Mouse (Mus musculus) spleen, postnatal 0 days (tissue): ENCODE measurements around the gene Neurl3. TPM values are rescaled to one million over a fixed set of nuclear protein-coding genes. Genes with fewer than 3 reads are reported as not detected.

Experiments used
- polyA plus RNA-seq: library from polyadenylated mRNA; unstranded; fragments of >200 nt; fragmentation: Nextera tagmentation; extraction: Ambion mirVana; gene quantifications from 2 replicates; pipeline ENCODE4 v1.2.1, GENCODE M21; 2015

The Neurl3 gene
- 8.4 and 9.5 TPM in 2 replicates for polyA plus RNA-seq

GRCm38 (mm10) chr1:36274455-36274854, at the start of gene Neurl3:
Gene Neurl3, minus strand, starts transcription at chr1:36274679.

DNA sequence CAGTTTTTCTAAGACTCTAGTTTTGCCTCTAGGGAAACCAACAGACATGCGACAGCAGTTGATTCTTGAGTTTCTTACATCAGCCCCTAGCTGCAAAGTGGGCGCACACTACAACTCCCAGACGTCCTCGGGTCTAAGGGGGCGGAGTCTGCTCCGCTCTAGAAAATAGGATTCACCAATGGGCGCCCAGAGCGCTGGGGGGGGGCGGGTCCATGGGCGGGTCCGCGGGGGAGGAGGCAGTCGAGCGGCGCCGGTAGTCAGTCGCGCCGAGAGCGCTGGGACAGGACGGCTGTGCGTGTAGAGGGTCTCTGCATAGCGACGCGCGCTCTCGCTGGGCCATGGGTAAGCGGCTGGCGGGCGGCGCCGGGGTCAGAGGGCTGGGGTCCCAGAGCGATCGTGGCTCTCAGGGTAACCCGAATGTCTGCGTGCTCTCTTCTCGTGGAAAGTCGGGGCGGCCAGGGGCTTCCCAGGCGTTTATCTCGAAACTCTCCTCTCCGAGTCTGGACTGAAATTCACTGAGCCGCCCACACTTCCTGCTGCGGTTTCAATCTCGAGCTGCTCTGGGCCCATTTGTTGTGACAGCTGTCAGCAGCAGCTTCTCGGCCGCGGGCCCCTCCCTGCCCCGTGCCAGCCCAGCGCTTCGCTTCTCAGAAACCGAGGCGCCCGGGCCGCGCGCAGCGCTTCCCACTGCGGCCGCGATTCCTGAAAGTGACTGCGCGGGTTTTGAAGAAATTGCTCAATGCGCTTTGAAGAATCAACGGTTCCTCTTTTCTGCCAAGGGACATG, 33.2 kb upstream of the Neurl3 start, which contains the start of gene Arid5a:
Arid5a (plus strand) TSS at position 239 of the 786 bp plus-strand sequence.

DNA sequence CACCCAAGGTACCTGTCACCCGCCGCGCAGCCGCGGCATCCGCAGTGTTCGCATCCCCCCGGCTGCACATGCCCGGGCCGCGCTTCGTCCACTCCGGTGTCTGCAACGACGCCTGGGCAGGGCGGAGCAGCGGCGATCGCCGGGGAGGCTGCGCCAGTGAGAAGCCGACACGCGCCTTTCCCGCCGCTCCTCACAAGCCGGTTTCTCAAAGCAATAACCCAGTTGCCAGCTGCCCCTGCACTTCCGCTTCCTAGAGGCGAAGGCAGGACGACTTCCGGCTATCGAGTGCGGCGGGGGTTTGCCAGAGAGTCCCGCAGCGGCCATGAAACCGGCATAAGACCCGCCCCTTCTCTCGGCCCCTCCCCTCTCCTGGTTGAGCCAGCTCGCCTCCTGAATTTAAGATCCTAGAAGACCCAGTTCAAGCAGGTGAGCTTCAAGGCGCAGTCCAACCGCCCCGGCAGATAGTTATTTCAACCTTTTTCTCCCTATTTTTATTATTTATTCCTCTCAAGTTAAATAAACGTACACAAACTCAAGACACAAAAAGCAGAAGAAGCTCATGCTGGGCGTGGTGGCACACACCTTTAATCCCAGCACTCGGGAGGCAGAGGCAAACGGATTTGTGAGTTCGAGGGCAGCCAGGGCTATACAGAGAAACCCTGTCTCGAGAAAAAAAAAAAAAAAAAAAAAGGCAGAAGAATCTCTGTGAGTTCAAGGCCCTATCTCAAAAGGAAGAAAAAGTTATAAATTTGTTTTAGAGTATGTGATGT, 30.2 kb downstream of the Neurl3 start, which contains the start of gene Uggt1:
Uggt1 (minus strand) TSS at position 663 of the 770 bp plus-strand sequence.

Other genes with a start within 250 kb of the Neurl3 start
- 10.8 and 11.4 TPM in 2 replicates for gene Hs6st1, start 206.3 kb downstream of the Neurl3 start, polyA plus RNA-seq
- gene Uggt1, start 30.0 kb downstream of the Neurl3 start, polyA plus RNA-seq: 20.7 and 25.7 TPM in 2 replicates
- gene Arid5a, start 33.1 kb upstream of the Neurl3 start, polyA plus RNA-seq: 8.3 and 10.4 TPM in 2 replicates
- 15.3 and 16.2 TPM in 2 replicates for gene Kansl3, start 94.5 kb upstream of the Neurl3 start, polyA plus RNA-seq
- gene Fer1l5, start 97.6 kb upstream of the Neurl3 start, polyA plus RNA-seq: 0.10 and 0.16 TPM in 2 replicates
- gene Lman2l, start 170.6 kb upstream of the Neurl3 start, polyA plus RNA-seq: 14.2 and 15.4 TPM in 2 replicates
- gene Cnnm4, start 196.9 kb upstream of the Neurl3 start, polyA plus RNA-seq: 4.3 and 6.3 TPM in 2 replicates
- 2.0 and 2.8 TPM in 2 replicates for gene Cnnm3, start 237.2 kb upstream of the Neurl3 start, polyA plus RNA-seq